Mouse (Mus musculus) forebrain, embryonic 12.5 days (tissue): ENCODE measurements around the gene Gm29133. TPM values are rescaled to one million over a fixed set of nuclear protein-coding genes. Genes with fewer than 3 reads are reported as not detected.

Source experiments
- ATAC-seq: fragments of 200-750 bp; cut with Nextera tagmentation; 2 replicates; pipeline ENCODE4 v1.8.0; 2017; ENCODE audit warnings: moderate TSS enrichment; ENCODE audit not compliant: low FRiP score
- H3K27ac ChIP-seq: fragments of 300-500 bp; sonication (generic); 2 replicates; pipeline ENCODE4 v1.5.1; 2016; ENCODE audit warnings: mild to moderate bottlenecking
- H3K27me3 ChIP-seq: fragments of 300-500 bp; sonication (generic); 2 replicates; pipeline ENCODE4 v1.6.1; 2016; ENCODE audit warnings: mild to moderate bottlenecking
- H3K36me3 ChIP-seq: fragments of 300-500 bp; sonication (generic); replicated peaks from 2 replicates; pipeline ENCODE4 v1.6.1; 2016; ENCODE audit warnings: mild to moderate bottlenecking
- H3K4me1 ChIP-seq: fragments of 300-500 bp; sonication (generic); 2 replicates; pipeline ENCODE4 v1.6.1; 2016
- H3K4me2 ChIP-seq: fragments of 300-500 bp; sonication (generic); 2 replicates; pipeline ENCODE4 v1.6.1; 2016; ENCODE audit warnings: mild to moderate bottlenecking, moderate library complexity
- H3K4me3 ChIP-seq: fragments of 300-500 bp; sonication (generic); replicated peaks from 2 replicates; pipeline ENCODE4 v1.5.1; 2016; ENCODE audit warnings: mild to moderate bottlenecking
- H3K9ac ChIP-seq: fragments of 300-500 bp; sonication (generic); 2 replicates; pipeline ENCODE4 v1.6.1; 2016; ENCODE audit warnings: mild to moderate bottlenecking
- H3K9me3 ChIP-seq: fragments of 300-500 bp; sonication (generic); 2 replicates; pipeline ENCODE4 v1.6.1; 2016
- WGBS: fragments of 180-500 bp; shearing (Covaris S2); methylation state at CpG from one replicate; pipeline ENCODE4 v1.1.7; 2016; 5-methylcytosine and 5-hydroxymethylcytosine counted together
- polyA plus RNA-seq: library from polyadenylated mRNA; unstranded; fragments of >200 nt; fragmentation: Nextera tagmentation; extraction: Ambion mirVana; gene quantifications from 2 replicates; pipeline ENCODE4 v1.2.1, GENCODE M21; 2016

The Gm29133 gene
- polyA plus RNA-seq = not detected in 2 replicates

- no peak for ATAC-seq
- no peak within 1 kb of the TSS for H3K9ac ChIP-seq
- H3K4me1 ChIP-seq = no peaks in the 10 kb centered on the region
- H3K27me3 ChIP-seq = no peaks in the 10 kb centered on the region
- no peak within 1 kb of the TSS for H3K27ac ChIP-seq
- H3K4me3 ChIP-seq = no peak within 1 kb of the TSS
- WGBS = 72% methylated on average over 5 of the region's 5 CpGs
- H3K4me2 ChIP-seq = no peak within 1 kb of the TSS
- H3K36me3 ChIP-seq = no peaks in the 10 kb centered on the region
- H3K9me3 ChIP-seq = no peaks in the 10 kb centered on the region
Measured at GRCm38 (mm10) chr3:75747897-75748296, at the start of gene Gm29133. Gene Gm29133, plus strand, starts transcription at chr3:75748197.

DNA sequence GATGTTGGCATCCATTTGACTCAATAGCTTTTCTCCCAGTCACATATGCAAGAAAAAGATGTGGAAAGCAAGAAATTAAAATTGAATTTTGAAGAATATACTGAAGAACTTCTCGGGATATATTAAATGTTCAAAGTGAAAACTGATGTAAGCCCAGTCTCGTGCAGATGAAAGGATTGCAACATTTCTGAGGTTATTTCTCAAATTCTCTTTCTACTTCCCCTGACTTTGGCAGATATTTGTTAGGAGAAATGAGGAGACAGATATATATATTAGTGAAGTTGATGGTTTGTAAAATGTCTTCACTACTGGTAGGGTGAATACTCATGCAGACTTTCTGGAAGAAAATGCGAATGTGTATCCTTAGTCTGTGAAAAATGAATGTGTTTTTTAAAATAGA is 48.9 kb upstream of the Gm29133 start:
- 90% methylated on average over 3 of the region's 3 CpGs for WGBS
- Histone ChIP-seq H3K27me3 (no peaks in the 10 kb centered on the region), H3K27ac (no peak overlapping the region), H3K4me1 (no peaks in the 10 kb centered on the region), H3K36me3 (no peaks in the 10 kb centered on the region), H3K4me2 (no peak overlapping the region), H3K9ac (no peak overlapping the region), H3K9me3 (no peaks in the 10 kb centered on the region), H3K4me3 (no peak overlapping the region)
- no peak for ATAC-seq

DNA sequence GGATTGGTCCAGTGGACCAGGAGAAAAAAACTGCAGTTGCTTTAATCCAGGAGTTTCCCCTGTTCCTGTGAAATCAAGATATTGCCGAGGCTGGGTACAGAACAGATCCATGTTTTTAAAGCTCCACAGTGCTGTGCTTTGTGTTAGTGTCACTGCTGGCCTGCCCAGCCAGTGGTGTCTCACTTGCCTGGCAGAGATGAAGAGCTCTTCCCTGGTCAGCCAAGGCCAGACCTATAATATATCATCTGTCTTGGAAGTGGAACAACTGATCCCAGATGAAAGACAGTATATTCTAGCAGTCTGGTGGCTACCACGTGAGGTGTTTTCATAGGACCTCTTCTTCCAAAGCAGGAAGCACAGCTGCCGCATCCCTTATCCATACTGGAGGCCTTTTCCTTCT is 46.7 kb upstream of the Gm29133 start:
- no peaks in the 10 kb centered on the region for H3K4me1 ChIP-seq
- no peak overlapping the region for H3K4me2 ChIP-seq
- H3K27ac ChIP-seq = no peak overlapping the region
- no peak for ATAC-seq
- H3K36me3 ChIP-seq = no peaks in the 10 kb centered on the region
- H3K27me3 ChIP-seq = no peaks in the 10 kb centered on the region
- no peaks in the 10 kb centered on the region for H3K9me3 ChIP-seq
- H3K9ac ChIP-seq = no peak overlapping the region
- no peak overlapping the region for H3K4me3 ChIP-seq
- 82% methylated on average over 3 of the region's 3 CpGs for WGBS

GRCm38 (mm10) chr3:75706536-75706935 is 41.5 kb upstream of the Gm29133 start:
- Histone ChIP-seq H3K36me3 (no peaks in the 10 kb centered on the region), H3K27ac (no peak overlapping the region), H3K9ac (no peak overlapping the region), H3K4me3 (no peak overlapping the region), H3K4me2 (no peak overlapping the region), H3K4me1 (no peaks in the 10 kb centered on the region), H3K27me3 (no peaks in the 10 kb centered on the region), H3K9me3 (no peaks in the 10 kb centered on the region)
- WGBS = 77% methylated on average over 3 of the region's 3 CpGs
- no peak for ATAC-seq

- 79% methylated on average over 3 of the region's 3 CpGs for WGBS
Measured at GRCm38 (mm10) chr3:75713678-75714295, 34.2 kb upstream of the Gm29133 start.

DNA sequence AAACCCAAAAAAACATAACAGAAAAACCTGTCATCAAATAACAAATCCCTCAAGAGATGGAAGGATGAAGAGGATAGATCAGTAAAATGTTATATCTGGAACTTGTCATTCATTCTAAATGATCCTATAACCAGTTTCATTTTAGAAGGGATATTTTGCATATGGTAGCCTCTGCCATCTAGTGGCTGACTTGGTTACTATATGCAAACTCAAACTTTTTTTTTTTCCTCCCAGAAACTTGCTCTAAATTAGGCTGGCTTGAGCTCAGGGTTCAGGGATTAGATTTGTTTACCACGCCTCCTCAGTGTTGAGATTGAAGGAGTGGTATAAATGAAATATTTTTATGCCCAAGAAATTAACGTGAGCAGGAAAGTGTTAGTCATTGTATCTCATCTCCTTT is 27.3 kb upstream of the Gm29133 start:
- 15% methylated on average over 2 of the region's 2 CpGs for WGBS
- Histone ChIP-seq H3K4me1 (no peaks in the 10 kb centered on the region), H3K4me2 (no peak overlapping the region), H3K9me3 (no peaks in the 10 kb centered on the region), H3K27me3 (no peaks in the 10 kb centered on the region), H3K36me3 (no peaks in the 10 kb centered on the region), H3K4me3 (no peak overlapping the region), H3K27ac (no peak overlapping the region), H3K9ac (no peak overlapping the region)
- no peak for ATAC-seq

More at GRCm38 (mm10) chr3:75713678-75714295, 34.2 kb upstream of the Gm29133 start:
- no peaks in the 10 kb centered on the region for H3K4me1 ChIP-seq
- no peak overlapping the region for H3K9ac ChIP-seq
- H3K4me2 ChIP-seq = no peak overlapping the region
- ATAC-seq = no peak
- no peak overlapping the region for H3K27ac ChIP-seq
- H3K36me3 ChIP-seq = no peaks in the 10 kb centered on the region
- H3K9me3 ChIP-seq = no peaks in the 10 kb centered on the region
- H3K27me3 ChIP-seq = no peaks in the 10 kb centered on the region
- no peak overlapping the region for H3K4me3 ChIP-seq

DNA sequence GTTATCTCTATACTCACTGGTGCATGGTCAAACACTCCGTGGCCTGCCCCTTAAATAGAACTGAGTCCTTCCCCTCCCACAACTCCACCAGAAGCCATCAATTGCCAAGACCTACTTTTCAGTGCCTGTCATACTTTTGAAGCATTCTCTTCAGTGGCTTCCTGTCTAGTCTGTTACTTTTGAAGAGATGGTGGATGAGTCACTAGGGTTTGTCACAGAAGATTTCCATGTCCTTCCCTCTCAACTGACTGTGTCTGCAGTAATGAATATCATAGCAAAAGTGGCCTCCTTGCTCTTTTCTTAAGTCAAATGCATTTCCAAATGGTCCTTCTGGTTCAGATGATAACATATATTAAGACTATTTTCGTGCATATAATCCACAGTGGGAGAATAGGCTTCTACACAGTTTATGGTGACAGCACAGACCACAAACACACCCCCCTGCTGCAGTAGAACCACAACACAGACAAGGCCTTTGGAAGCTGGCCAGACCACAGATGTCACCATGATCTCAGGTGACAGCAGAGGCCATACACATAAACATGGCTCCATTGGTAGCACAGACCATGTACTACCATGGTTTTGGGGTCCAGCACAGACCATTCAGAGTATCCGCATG is 16.9 kb upstream of the Gm29133 start:
- Histone ChIP-seq H3K27me3 (no peaks in the 10 kb centered on the region), H3K27ac (no peak overlapping the region), H3K4me1 (no peaks in the 10 kb centered on the region), H3K36me3 (no peaks in the 10 kb centered on the region), H3K9ac (no peak overlapping the region), H3K4me3 (no peak overlapping the region), H3K9me3 (no peaks in the 10 kb centered on the region), H3K4me2 (no peak overlapping the region)
- WGBS = 87% methylated on average over 3 of the region's 3 CpGs
- ATAC-seq = no peak

GRCm38 (mm10) chr3:75743664-75744437 is 4.1 kb upstream of the Gm29133 start:
- Histone ChIP-seq H3K9me3 (no peaks in the 10 kb centered on the region), H3K4me1 (no peaks in the 10 kb centered on the region), H3K36me3 (no peaks in the 10 kb centered on the region), H3K4me3 (no peak overlapping the region), H3K27me3 (no peaks in the 10 kb centered on the region), H3K9ac (no peak overlapping the region), H3K4me2 (no peak overlapping the region), H3K27ac (no peak overlapping the region)
- WGBS = 80% methylated on average over 4 of the region's 4 CpGs
- ATAC-seq = no peak

- H3K4me1 ChIP-seq = no peaks in the 10 kb centered on the region
- no peak overlapping the region for H3K9ac ChIP-seq
- no peak overlapping the region for H3K4me3 ChIP-seq
- no peak for ATAC-seq
- no peaks in the 10 kb centered on the region for H3K9me3 ChIP-seq
- no peaks in the 10 kb centered on the region for H3K36me3 ChIP-seq
- 64% methylated on average over 2 of the region's 2 CpGs for WGBS
- H3K4me2 ChIP-seq = no peak overlapping the region
- H3K27me3 ChIP-seq = no peaks in the 10 kb centered on the region
- H3K27ac ChIP-seq = no peak overlapping the region
Measured at GRCm38 (mm10) chr3:75745343-75745742, 2.7 kb upstream of the Gm29133 start.

GRCm38 (mm10) chr3:75763351-75763750 is 15.4 kb downstream of the Gm29133 start:
- H3K36me3 ChIP-seq = no peaks in the 10 kb centered on the region
- ATAC-seq = no peak
- no peaks in the 10 kb centered on the region for H3K27me3 ChIP-seq
- no peak overlapping the region for H3K9ac ChIP-seq
- H3K4me1 ChIP-seq = no peaks in the 10 kb centered on the region
- H3K4me2 ChIP-seq = no peak overlapping the region
- WGBS = 67% methylated on average over 2 of the region's 2 CpGs
- H3K27ac ChIP-seq = no peak overlapping the region
- no peaks in the 10 kb centered on the region for H3K9me3 ChIP-seq
- H3K4me3 ChIP-seq = no peak overlapping the region

DNA sequence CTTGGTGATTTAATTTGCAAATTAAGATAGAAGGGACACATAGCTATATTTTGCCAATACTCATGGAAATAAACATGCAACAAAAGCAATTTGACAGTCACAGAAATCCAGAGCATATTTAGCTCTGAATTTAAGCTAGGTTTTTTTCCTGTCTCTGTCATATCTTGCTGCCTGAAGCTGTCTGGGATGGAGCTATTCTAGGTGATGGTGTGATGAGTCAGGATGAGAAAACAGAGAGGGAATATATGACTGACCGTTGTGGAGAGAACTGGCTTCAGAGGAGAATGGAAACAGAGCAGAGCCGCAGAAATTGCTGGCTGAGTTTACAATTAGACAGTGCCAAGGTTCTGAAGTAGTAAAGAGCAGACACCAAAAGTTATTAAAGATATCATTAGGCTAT is 26.3 kb downstream of the Gm29133 start:
- WGBS = 92% methylated on average over 2 of the region's 2 CpGs
- ATAC-seq = no peak
- Histone ChIP-seq H3K9ac (no peak overlapping the region), H3K4me3 (no peak overlapping the region), H3K4me2 (no peak overlapping the region), H3K4me1 (no peaks in the 10 kb centered on the region), H3K27me3 (no peaks in the 10 kb centered on the region), H3K36me3 (no peaks in the 10 kb centered on the region), H3K9me3 (no peaks in the 10 kb centered on the region), H3K27ac (no peak overlapping the region)

GRCm38 (mm10) chr3:75808001-75808400 is 60.0 kb downstream of the Gm29133 start:
- Histone ChIP-seq H3K27ac (no peak overlapping the region), H3K27me3 (no peaks in the 10 kb centered on the region), H3K4me3 (no peak overlapping the region), H3K4me1 (no peaks in the 10 kb centered on the region), H3K4me2 (no peak overlapping the region), H3K9me3 (no peaks in the 10 kb centered on the region), H3K36me3 (no peaks in the 10 kb centered on the region), H3K9ac (no peak overlapping the region)
- ATAC-seq = no peak

DNA sequence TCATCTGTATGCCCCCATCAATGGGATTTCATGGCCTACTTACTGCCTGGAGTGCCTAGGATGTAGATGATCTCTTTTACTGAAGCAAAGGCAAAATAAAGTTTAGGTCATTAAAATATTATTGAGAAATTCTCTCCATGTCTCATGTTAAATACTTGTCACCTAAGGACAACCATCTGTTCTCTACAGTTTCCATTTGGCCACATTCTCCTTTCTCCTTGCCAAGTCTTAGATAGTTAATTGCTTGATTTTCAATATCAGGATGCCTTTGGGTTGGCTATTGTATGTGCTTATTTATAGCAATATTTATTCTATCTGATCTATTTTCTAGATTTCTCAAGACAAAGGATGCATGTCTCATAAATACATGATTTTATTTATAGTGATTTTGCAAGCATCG is 75.9 kb downstream of the Gm29133 start:
- WGBS = 88% methylated on average over 1 of the region's 1 CpGs
- no peaks in the 10 kb centered on the region for H3K9me3 ChIP-seq

More for the DNA sequence above, 75.9 kb downstream of the Gm29133 start:
- H3K36me3 ChIP-seq = no peaks in the 10 kb centered on the region
- H3K4me2 ChIP-seq = no peak overlapping the region
- no peaks in the 10 kb centered on the region for H3K27me3 ChIP-seq
- no peak overlapping the region for H3K4me3 ChIP-seq
- no peak overlapping the region for H3K9ac ChIP-seq
- H3K27ac ChIP-seq = no peak overlapping the region
- H3K4me1 ChIP-seq = no peaks in the 10 kb centered on the region
- no peak for ATAC-seq
